Mouse (Mus musculus) neural tube, embryonic 11.5 days (tissue): ENCODE data around the gene Bloc1s4. TPM values are rescaled to one million over a fixed set of nuclear protein-coding genes. Genes with fewer than 3 reads are reported as not detected.
A peak's percentile ranks its signal among the peaks of the same experiment; 100 is the strongest.
"Not testable (repeated sequence)": the region's sequence is repeated elsewhere in the genome, so short reads cannot be mapped to it uniquely, and the experiment has no call there.

Experiments used
- ATAC-seq: fragments of 200-750 bp; cut with Nextera tagmentation; 2 replicates; pipeline ENCODE4 v1.8.0; 2017; ENCODE audit warnings: moderate number of reproducible peaks, mild to moderate bottlenecking, moderate TSS enrichment, moderate library complexity; ENCODE audit not compliant: insufficient read depth, low FRiP score, low TSS enrichment
- DNase-seq: peaks from one replicate; pipeline ENCODE4 v3.0.0-alpha.2; 2015; ENCODE audit warnings: low spot score
- H3K27ac ChIP-seq: fragments of 300-500 bp; sonication (generic); 2 replicates; pipeline ENCODE4 v1.5.1; 2014; ENCODE audit warnings: low read depth, mild to moderate bottlenecking, low read length
- H3K27me3 ChIP-seq: fragments of 300-500 bp; sonication (generic); 2 replicates; pipeline ENCODE4 v1.6.1; 2014; ENCODE audit warnings: mild to moderate bottlenecking, low read length, mixed read lengths; ENCODE audit not compliant: control insufficient read depth, insufficient read depth
- H3K36me3 ChIP-seq: fragments of 300-500 bp; sonication (generic); 2 replicates; pipeline ENCODE4 v1.6.1; 2014; ENCODE audit warnings: mild to moderate bottlenecking, low read length, moderate library complexity, mixed read lengths; ENCODE audit not compliant: control insufficient read depth, insufficient read depth
- H3K4me1 ChIP-seq: fragments of 300-500 bp; sonication (generic); 2 replicates; pipeline ENCODE4 v1.6.1; 2014; ENCODE audit warnings: low read length, mixed read lengths; ENCODE audit not compliant: control insufficient read depth, insufficient read depth
- H3K4me2 ChIP-seq: fragments of 300-500 bp; sonication (generic); 2 replicates; pipeline ENCODE4 v1.6.1; 2014; ENCODE audit warnings: low read depth, mild to moderate bottlenecking, moderate library complexity
- H3K4me3 ChIP-seq: fragments of 300-500 bp; sonication (generic); 2 replicates; pipeline ENCODE4 v1.5.1; 2014; ENCODE audit warnings: low read depth, low read length
- H3K9ac ChIP-seq: fragments of 300-500 bp; sonication (generic); 2 replicates; pipeline ENCODE4 v1.6.1; 2014; ENCODE audit warnings: mild to moderate bottlenecking, low read length
- H3K9me3 ChIP-seq: fragments of 300-500 bp; sonication (generic); 2 replicates; pipeline ENCODE4 v1.6.1; 2016; ENCODE audit warnings: low read length; ENCODE audit not compliant: control insufficient read depth
- WGBS: fragments of 180-500 bp; shearing (Covaris S2); extraction: QIAGEN DNeasy Blood & Tissue Kit; methylation state at CpG from one replicate; pipeline ENCODE4 v1.1.7; 2014; 5-methylcytosine and 5-hydroxymethylcytosine counted together
- polyA plus RNA-seq: library from polyadenylated mRNA; unstranded; fragments of >200 nt; fragmentation: Nextera tagmentation; extraction: Ambion mirVana; gene quantifications from 2 replicates; pipeline ENCODE4 v1.2.1, GENCODE M21; 2014

Bloc1s4 gene
- 25.9 and 27.0 TPM in 2 replicates for polyA plus RNA-seq

- H3K4me3 ChIP-seq = peak within 1 kb of the TSS; percentile 99
- peak within 1 kb of the TSS; percentile 86 for H3K9ac ChIP-seq
- H3K4me2 ChIP-seq = peak within 1 kb of the TSS; percentile 97
- peak; percentile 91 for DNase-seq
- no peaks in the 10 kb centered on the region for H3K36me3 ChIP-seq
- WGBS = 5% methylated on average over 31 of the region's 31 CpGs
- H3K27me3 ChIP-seq = no peaks in the 10 kb centered on the region
- H3K27ac ChIP-seq = peak within 1 kb of the TSS; percentile 34; the same call in 1 of the 2 replicates
- peak; percentile 93 for ATAC-seq
- no peaks in the 10 kb centered on the region for H3K9me3 ChIP-seq
- peaks cover 6% of the 10 kb centered on the region; the same call in 1 of the 2 replicates for H3K4me1 ChIP-seq
These were observed at the start of gene Bloc1s4 for GRCm38 (mm10) chr5:36748536-36749061. Bloc1s4 (minus strand) TSS chr5:36748650.

GRCm38 (mm10) chr5:36797291-36797690, 48.8 kb upstream of the Bloc1s4 start:
- no peak for DNase-seq
- no peaks in the 10 kb centered on the region for H3K27me3 ChIP-seq
- H3K36me3 ChIP-seq = no peaks in the 10 kb centered on the region
- no peak for ATAC-seq
- H3K4me3 ChIP-seq = no peak overlapping the region
- H3K27ac ChIP-seq = no peak overlapping the region
- peak overlapping the region; percentile 53 for H3K4me2 ChIP-seq
- H3K4me1 ChIP-seq = no peaks in the 10 kb centered on the region
- no peaks in the 10 kb centered on the region for H3K9me3 ChIP-seq
- H3K9ac ChIP-seq = no peak overlapping the region
- WGBS = 60% methylated on average over 8 of the region's 8 CpGs

- H3K27me3 ChIP-seq, H3K4me1 ChIP-seq, H3K9me3 ChIP-seq, H3K36me3 ChIP-seq: not testable (repeated sequence)
- peak within 1 kb of the TSS; percentile 84 for H3K9ac ChIP-seq
- under 1% methylated on average over 90 of the region's 90 CpGs for WGBS
- H3K4me3 ChIP-seq = peak within 1 kb of the TSS; percentile 69
- DNase-seq (peak; percentile 96), ATAC-seq (peak; percentile 74)
- peak within 1 kb of the TSS; percentile 53 for H3K4me2 ChIP-seq
- peak within 1 kb of the TSS; percentile 95 for H3K27ac ChIP-seq
These were observed 48.0 kb upstream of the Bloc1s4 start, which contains the start of gene Mrfap1 for GRCm38 (mm10) chr5:36796296-36797014. Mrfap1 (minus strand) TSS chr5:36796772.

- peak; percentile 63 for DNase-seq
- ATAC-seq = peak; percentile 67; the same call in 1 of the 2 replicates
- Histone ChIP-seq H3K9ac (peak overlapping the region; percentile 84), H3K4me2 (peak overlapping the region; percentile 53), H3K27ac (peak overlapping the region; percentile 95), H3K4me3 (peak overlapping the region; percentile 69)
- not testable (repeated sequence) for H3K4me1 ChIP-seq, H3K9me3 ChIP-seq, H3K27me3 ChIP-seq, H3K36me3 ChIP-seq
- 4% methylated on average over 35 of the region's 37 CpGs for WGBS
These were observed 47.3 kb upstream of the Bloc1s4 start for GRCm38 (mm10) chr5:36795647-36796295.

GRCm38 (mm10) chr5:36791861-36792260, 43.4 kb upstream of the Bloc1s4 start:
- Histone ChIP-seq H3K27me3 (no peaks in the 10 kb centered on the region), H3K9me3 (no peaks in the 10 kb centered on the region), H3K36me3 (no peaks in the 10 kb centered on the region), H3K4me2 (no peak overlapping the region), H3K4me3 (no peak overlapping the region), H3K4me1 (no peaks in the 10 kb centered on the region), H3K27ac (no peak overlapping the region), H3K9ac (no peak overlapping the region)
- DNase-seq (no peak), ATAC-seq (no peak)
- WGBS = 73% methylated on average over 9 of the region's 9 CpGs

GRCm38 (mm10) chr5:36786052-36786451, 37.6 kb upstream of the Bloc1s4 start:
- no peaks in the 10 kb centered on the region for H3K9me3 ChIP-seq
- H3K9ac ChIP-seq = no peak overlapping the region
- H3K4me2 ChIP-seq = no peak overlapping the region
- DNase-seq = no peak
- H3K27me3 ChIP-seq = no peaks in the 10 kb centered on the region
- ATAC-seq = no peak
- no peak overlapping the region for H3K4me3 ChIP-seq
- H3K27ac ChIP-seq = no peak overlapping the region
- 95% methylated on average over 5 of the region's 5 CpGs for WGBS
- H3K4me1 ChIP-seq = no peaks in the 10 kb centered on the region
- no peaks in the 10 kb centered on the region for H3K36me3 ChIP-seq

GRCm38 (mm10) chr5:36779512-36779911, 31.1 kb upstream of the Bloc1s4 start:
- Histone ChIP-seq H3K36me3 (no peaks in the 10 kb centered on the region), H3K27ac (no peak overlapping the region), H3K4me3 (no peak overlapping the region), H3K4me2 (no peak overlapping the region), H3K4me1 (no peaks in the 10 kb centered on the region), H3K9ac (no peak overlapping the region), H3K27me3 (no peaks in the 10 kb centered on the region), H3K9me3 (peaks cover 3% of the 10 kb centered on the region; the same call in 1 of the 2 replicates)
- 84% methylated on average over 2 of the region's 2 CpGs for WGBS
- ATAC-seq = no peak
- no peak for DNase-seq

GRCm38 (mm10) chr5:36778901-36779300, 30.5 kb upstream of the Bloc1s4 start:
- no peaks in the 10 kb centered on the region for H3K36me3 ChIP-seq
- no peak for DNase-seq
- H3K27ac ChIP-seq = no peak overlapping the region
- 86% methylated on average over 1 of the region's 2 CpGs for WGBS
- ATAC-seq = no peak
- H3K4me1 ChIP-seq = no peaks in the 10 kb centered on the region
- no peak overlapping the region for H3K9ac ChIP-seq
- no peak overlapping the region for H3K4me3 ChIP-seq
- H3K27me3 ChIP-seq = no peaks in the 10 kb centered on the region
- H3K4me2 ChIP-seq = no peak overlapping the region
- H3K9me3 ChIP-seq = peaks cover 3% of the 10 kb centered on the region; the same call in 1 of the 2 replicates
